Mouse (Mus musculus) adrenal gland, postnatal 10 days (tissue): Measurements from ENCODE around the gene Mgat4d. TPM values are rescaled to one million over a fixed set of nuclear protein-coding genes. Genes with fewer than 3 reads are reported as not detected.

Experiments used
- total RNA-seq, 2 experiments: library from RNA; stranded (reverse); gene quantifications; 2 replicates each; pipeline ENCODE4 v1.2.3; 2021

Mgat4d gene
- total RNA-seq, 2 experiments from 2014 or later: not detected

Other genes starting within 250 kb of the Mgat4d start
- gene Tbc1d9, start 183.1 kb upstream of the Mgat4d start, total RNA-seq: 1 to 10 TPM; 7.0 to 8.4 TPM
- gene Gm10645, start 182.3 kb upstream of the Mgat4d start, total RNA-seq: under 1 TPM; 0.45 to 0.57 TPM
- gene Ucp1, start 58.1 kb upstream of the Mgat4d start, total RNA-seq: 1,000 to 10,000 TPM; 2,963 to 3,460 TPM
- 10 to 100 TPM; 22.2 to 25.8 TPM for gene Elmod2, start 16.0 kb upstream of the Mgat4d start, total RNA-seq
- gene Clgn, start 41.4 kb downstream of the Mgat4d start, total RNA-seq: 1 to 10 TPM in 1 of 2 experiments, under 1 TPM in 1; 0.60 to 1.4 TPM
- gene Scoc, start 109.9 kb downstream of the Mgat4d start, total RNA-seq: 10 to 100 TPM; 58.0 to 62.4 TPM
- gene Olfr370, start 187.3 kb downstream of the Mgat4d start, total RNA-seq: not detected
- 100 to 1,000 TPM; 340 to 396 TPM for gene Ndufb7, start 218.2 kb downstream of the Mgat4d start, total RNA-seq